Mouse (Mus musculus) liver, adult 2 months (tissue): ENCODE measurements around the gene Hoxa5. TPM values are rescaled to one million over a fixed set of nuclear protein-coding genes. Genes with fewer than 3 reads are reported as not detected.
A peak's percentile ranks its signal among the peaks of the same experiment; 100 is the strongest.

Source experiments
- DNase-seq: peaks from one replicate; pipeline ENCODE4 v3.0.0-alpha.2; 2011; ENCODE audit warnings: low read depth, low spot score; ENCODE audit errors: extremely low read depth
- H3K27ac ChIP-seq: fragments of 200-500 bp; replicated peaks from 2 replicates; pipeline ENCODE4 v1.5.1; 2012; ENCODE audit warnings: low read depth, mild to moderate bottlenecking, control low read depth, inconsistent platforms, low read length; ENCODE audit not compliant: insufficient read depth
- H3K27me3 ChIP-seq: fragments of 200-500 bp; 2 replicates; pipeline ENCODE4 v1.6.1; 2012; ENCODE audit warnings: mild to moderate bottlenecking, moderate library complexity, low read length, inconsistent platforms; ENCODE audit not compliant: control insufficient read depth, insufficient read depth
- H3K36me3 ChIP-seq: fragments of 200-500 bp; 2 replicates; pipeline ENCODE4 v1.6.1; 2012; ENCODE audit warnings: low read length, inconsistent platforms; ENCODE audit not compliant: control insufficient read depth, insufficient read depth
- H3K4me1 ChIP-seq: fragments of 200-500 bp; 2 replicates; pipeline ENCODE4 v1.6.1; 2011; ENCODE audit warnings: low read length; ENCODE audit not compliant: control insufficient read depth, insufficient read depth
- H3K4me3 ChIP-seq: fragments of 200-500 bp; 2 replicates; pipeline ENCODE4 v1.5.1; 2011; ENCODE audit warnings: low read depth, mild to moderate bottlenecking, control low read depth, low read length, moderate library complexity; ENCODE audit not compliant: insufficient read depth
- H3K79me2 ChIP-seq: fragments of 200-500 bp; 2 replicates; pipeline ENCODE4 v1.6.1; 2012; ENCODE audit warnings: inconsistent platforms, mild to moderate bottlenecking, low read length, moderate library complexity; ENCODE audit not compliant: control insufficient read depth, insufficient read depth
- H3K9ac ChIP-seq: fragments of 200-500 bp; 2 replicates; pipeline ENCODE4 v1.6.1; 2012; ENCODE audit warnings: low read depth, mild to moderate bottlenecking, control low read depth, inconsistent platforms, low read length
- CTCF ChIP-seq: fragments of 200-500 bp; IDR thresholded peaks from 2 replicates; pipeline ENCODE4 v1.5.1; 2011; ENCODE audit warnings: low read depth, low read length, control low read depth
- POLR2A ChIP-seq: fragments of 200-500 bp; IDR thresholded peaks from 2 replicates; pipeline ENCODE4 v1.6.1; 2011; ENCODE audit warnings: low read length, control low read depth; ENCODE audit not compliant: insufficient read depth; ENCODE audit errors: extremely low read depth
- WGBS: fragments of 180-500 bp; shearing (Covaris S2); methylation state at CpG from one replicate; pipeline ENCODE4 v1.1.7; 2018; 5-methylcytosine and 5-hydroxymethylcytosine counted together
- polyA plus RNA-seq: library from polyadenylated mRNA; depleted of rRNA; stranded (reverse); fragments of >200 nt; gene quantifications from 2 replicates; pipeline ENCODE4 v1.2.3, GENCODE M21; 2012
- total RNA-seq: library from RNA; depleted of rRNA; stranded (reverse); fragments of >200 nt; gene quantifications from 2 replicates; pipeline ENCODE4 v1.2.3, GENCODE M21; 2014

Hoxa5 gene
- total and polyA plus RNA-seq, 2 experiments, result 0.16 to 0.28 TPM

DNA sequence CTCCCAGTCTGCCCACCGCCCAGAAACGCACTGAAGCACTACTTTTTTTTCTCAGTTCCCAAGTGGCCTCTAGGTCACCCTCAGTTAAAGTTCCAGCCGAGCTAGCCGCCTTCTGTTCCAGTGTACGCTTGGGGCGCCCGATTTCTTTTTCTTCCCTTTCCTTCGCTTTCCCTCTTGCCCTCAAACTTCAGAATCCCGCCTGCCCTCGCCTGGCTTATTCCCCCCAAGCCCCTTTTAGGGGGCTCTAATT lies 1.3 kb downstream of the Hoxa5 start:
- no peaks in the 10 kb centered on the region for H3K79me2 ChIP-seq
- peak overlapping the region; percentile 60 for H3K4me3 ChIP-seq
- peaks cover 28% of the 10 kb centered on the region for H3K27me3 ChIP-seq
- no peaks in the 10 kb centered on the region for H3K36me3 ChIP-seq
- peak overlapping the region; percentile 74 for H3K9ac ChIP-seq
- WGBS, result 8% methylated on average over 10 of the region's 10 CpGs
- DNase-seq, result no peak
- H3K4me1 ChIP-seq, result no peaks in the 10 kb centered on the region; the same call in 1 of the 2 replicates
- TF ChIP-seq POLR2A (no peak), CTCF (no peak)
- peak overlapping the region; percentile 26 for H3K27ac ChIP-seq

- Histone ChIP-seq H3K4me1 (no peaks in the 10 kb centered on the region; the same call in 1 of the 2 replicates), H3K9ac (peak overlapping the region; percentile 18), H3K79me2 (no peaks in the 10 kb centered on the region), H3K36me3 (no peaks in the 10 kb centered on the region), H3K27ac (peak overlapping the region; percentile 26), H3K27me3 (peaks cover 27% of the 10 kb centered on the region; the same call in 1 of the 2 replicates), H3K4me3 (peak overlapping the region; percentile 60; the same call in 1 of the 2 replicates)
- no peak for TF ChIP-seq POLR2A
- TF ChIP-seq CTCF, result no peak
- no peak for DNase-seq
- WGBS, result 19% methylated on average over 22 of the region's 22 CpGs
Measured at GRCm38 (mm10) chr6:52202362-52203120, 1.8 kb downstream of the Hoxa5 start.

DNA sequence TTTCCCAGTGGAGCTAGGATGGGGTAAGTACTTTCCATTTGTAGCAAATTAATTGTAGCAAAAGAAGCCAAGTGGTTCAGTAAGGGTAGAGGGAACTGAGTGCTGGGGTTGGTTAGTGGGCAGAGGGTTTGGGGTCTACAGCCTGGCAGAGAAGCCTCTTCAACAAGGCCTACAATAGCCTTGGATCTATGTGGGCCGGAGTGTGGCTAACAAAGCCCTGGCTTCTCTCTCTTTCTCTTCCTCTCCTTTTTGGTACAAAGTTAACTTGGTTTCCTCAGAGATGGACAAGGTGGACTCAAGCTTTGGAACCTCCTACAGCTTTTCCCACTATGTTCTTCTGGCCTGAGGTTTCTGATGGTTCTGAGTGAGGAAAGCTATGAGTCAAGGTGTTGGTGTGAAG lies 3.1 kb downstream of the Hoxa5 start:
- Histone ChIP-seq H3K4me1 (no peaks in the 10 kb centered on the region; the same call in 1 of the 2 replicates), H3K79me2 (no peaks in the 10 kb centered on the region), H3K4me3 (no peak overlapping the region), H3K27ac (no peak overlapping the region), H3K27me3 (peaks cover 27% of the 10 kb centered on the region; the same call in 1 of the 2 replicates), H3K36me3 (no peaks in the 10 kb centered on the region), H3K9ac (no peak overlapping the region)
- no peak for DNase-seq
- TF ChIP-seq POLR2A (no peak), CTCF (no peak)
- 59% methylated on average over 1 of the region's 1 CpGs for WGBS

DNA sequence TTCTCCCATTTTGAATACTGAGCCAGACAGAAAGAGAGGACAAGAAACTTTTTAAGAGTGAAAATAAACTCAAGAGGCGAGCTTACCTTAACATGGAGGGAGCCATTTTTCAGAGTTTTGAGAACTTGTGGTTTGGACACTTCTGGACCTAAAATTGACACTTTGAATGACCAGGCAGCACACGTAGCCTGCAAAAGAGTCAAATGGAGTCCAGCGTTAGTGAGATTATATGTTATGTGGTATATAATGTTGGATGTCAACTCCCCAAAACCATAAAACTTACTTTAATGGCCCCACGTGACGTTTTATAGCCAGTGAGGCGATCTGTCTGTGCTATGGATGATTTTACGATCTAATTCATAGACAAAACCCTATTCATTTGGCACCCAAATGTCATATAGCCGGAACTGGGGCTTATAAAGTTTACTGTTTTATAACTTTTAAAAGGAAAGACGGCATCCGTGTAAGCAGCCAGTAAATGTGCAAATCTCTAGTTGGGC lies 3.6 kb downstream of the Hoxa5 start:
- TF ChIP-seq POLR2A (no peak), CTCF (no peak)
- Histone ChIP-seq H3K27ac (no peak overlapping the region), H3K36me3 (no peaks in the 10 kb centered on the region), H3K4me3 (no peak overlapping the region), H3K9ac (no peak overlapping the region), H3K79me2 (no peaks in the 10 kb centered on the region), H3K27me3 (peaks cover 25% of the 10 kb centered on the region; the same call in 1 of the 2 replicates), H3K4me1 (no peaks in the 10 kb centered on the region; the same call in 1 of the 2 replicates)
- DNase-seq, result no peak
- 37% methylated on average over 10 of the region's 10 CpGs for WGBS

GRCm38 (mm10) chr6:52200073-52200750 lies 4.2 kb downstream of the Hoxa5 start:
- peaks cover 20% of the 10 kb centered on the region; the same call in 1 of the 2 replicates for H3K27me3 ChIP-seq
- TF ChIP-seq POLR2A (no peak), CTCF (no peak)
- H3K4me3 ChIP-seq, result no peak overlapping the region
- no peaks in the 10 kb centered on the region for H3K36me3 ChIP-seq
- no peak for DNase-seq
- H3K9ac ChIP-seq, result no peak overlapping the region
- 28% methylated on average over 30 of the region's 30 CpGs for WGBS
- H3K79me2 ChIP-seq, result no peaks in the 10 kb centered on the region
- H3K4me1 ChIP-seq, result no peaks in the 10 kb centered on the region; the same call in 1 of the 2 replicates
- H3K27ac ChIP-seq, result no peak overlapping the region
